In the genomic region with DNA sequence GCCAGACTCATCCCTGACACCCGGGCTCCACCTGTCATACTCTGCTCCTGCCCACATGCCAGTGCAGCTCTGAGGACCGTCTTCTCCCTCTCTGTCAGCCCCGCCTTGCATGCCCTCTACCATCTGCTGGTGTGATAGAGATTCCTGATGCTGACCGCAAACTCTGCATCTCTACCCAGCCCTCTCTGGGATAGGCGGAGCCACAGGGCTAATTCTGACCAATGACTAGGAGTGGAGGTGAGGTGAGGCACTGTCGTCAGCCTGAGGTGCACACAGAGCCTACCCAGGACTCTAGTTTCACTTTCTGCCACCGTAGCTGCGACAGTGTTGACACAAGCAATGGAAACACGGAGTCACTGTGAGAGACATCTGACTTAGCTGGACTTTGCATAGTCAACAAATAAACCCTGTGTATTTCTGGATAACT, we compare ENCODE assay signal across 7 mouse cellular contexts. TPM values are rescaled to one million over a fixed set of nuclear protein-coding genes. Genes with fewer than 3 reads are reported as not detected.
DNase-seq lines count a peak whose midpoint lies in the region; ATAC-seq and TF ChIP-seq lines count a peak whose summit lies in the region.

No protein-coding gene starts in this region.

- intact Hi-C loops in heart, postnatal 14 days (cut with DNase I), result no loop called here

- TF ChIP-seq CTCF in brain, embryonic 14.5 days (IDR thresholded peaks at IDR 0.05; ENCODE audit: borderline replicate concordance, extremely low read depth, insufficient read depth, insufficient read length), result no peak

- peak; percentile 94 for ATAC-seq in erythroid progenitor cell, adult 5-6 weeks (replicated peaks; ENCODE audit: low FRiP score, poor library complexity, severe bottlenecking)

- peak; percentile 94 for DNase-seq in Muller cell, postnatal 12 days (ENCODE audit: inconsistent ontology term)
- peak; percentile 70 for DNase-seq in brain, embryonic 14.5 days (ENCODE audit: low read depth)
- peak; percentile 60 to 72 for DNase-seq in heart, postnatal 14 days
- peak; percentile 71 to 82 for DNase-seq in kidney, postnatal 4 days
- DNase-seq in lung, postnatal 25 days (ENCODE audit: low spot score), result peak; percentile 90
- peak; percentile 86 for DNase-seq in skeletal muscle tissue, adult 2 months (ENCODE audit: low read depth, low spot score)

- TF ChIP-seq POLR2A in brain, embryonic 14.5 days (IDR thresholded peaks at IDR 0.05; ENCODE audit: borderline replicate concordance, extremely low read depth, insufficient read depth, insufficient read length, poor library complexity, severe bottlenecking), result no peak

RNA-seq across cellular contexts. Expression of gene Ier5l, which starts 10.1 kb away (rescaled TPM):
- polyA plus RNA-seq in brain, embryonic 14.5 days (2012; rRNA removed), result 26.1 and 37.9 TPM in 2 replicates
- not detected in 2 replicates for total RNA-seq in erythroid progenitor cell, adult 5-6 weeks (2015; ENCODE audit: low replicate concordance)
- total RNA-seq in erythroid progenitor cell, adult 5-6 weeks (2017; ENCODE audit: low replicate concordance), result 0.51 TPM in 1 of 2 replicates, not detected in the other
- 1 to 10 TPM; 5.8 to 6.3 TPM for total RNA-seq in heart, postnatal 14 days (2021)

RNA-seq across cellular contexts. Expression of gene Ptpa, which starts 48.1 kb away (rescaled TPM):
- polyA plus RNA-seq in brain, embryonic 14.5 days (2012; rRNA removed), result 151 and 152 TPM in 2 replicates
- total RNA-seq in erythroid progenitor cell, adult 5-6 weeks (2015; ENCODE audit: low replicate concordance), result 118 and 151 TPM in 2 replicates
- 103 and 168 TPM in 2 replicates for total RNA-seq in erythroid progenitor cell, adult 5-6 weeks (2017; ENCODE audit: low replicate concordance)
- total RNA-seq in heart, postnatal 14 days (2021), result 100 to 1,000 TPM in 1 of 2 experiments, 10 to 100 TPM in 1; 99.1 to 109 TPM

RNA-seq across cellular contexts. Expression of gene Crat, which starts 48.3 kb away (rescaled TPM):
- polyA plus RNA-seq in brain, embryonic 14.5 days (2012; rRNA removed), result 28.3 and 31.3 TPM in 2 replicates
- 80.9 and 111 TPM in 2 replicates for total RNA-seq in erythroid progenitor cell, adult 5-6 weeks (2015; ENCODE audit: low replicate concordance)
- 33.9 and 79.7 TPM in 2 replicates for total RNA-seq in erythroid progenitor cell, adult 5-6 weeks (2017; ENCODE audit: low replicate concordance)
- 100 to 1,000 TPM; 441 to 477 TPM for total RNA-seq in heart, postnatal 14 days (2021)

Comparison
In these comparisons a context has a peak if more than half of its experiments do, and no peak if none do; other contexts are left out.
1. Peak in every context shown above with its lines: DNase-seq and ATAC-seq.
2. RNA of gene Ier5l, which starts 10.1 kb away (total RNA-seq): 5.8 to 6.3 TPM in heart, postnatal 14 days; 0.51 TPM in erythroid progenitor cell, adult 5-6 weeks; every median in the first group is over 4 times any median in the second.